Mouse (Mus musculus): ENCODE data around the gene Aox1. TPM values are rescaled to one million over a fixed set of nuclear protein-coding genes. Genes with fewer than 3 reads are reported as not detected.

Gene Aox1
- 0.39 and 0.59 TPM in 2 replicates for polyA plus RNA-seq (2021; fragmentation: Nextera tagmentation)
- long read RNA-seq, experiment 1, full-length matches to known transcripts, result 1 of 2 reads
- long read RNA-seq, experiment 1, partial matches to known transcripts, result 1 of 2 reads
- long read RNA-seq, experiment 1, other reads (novel, unspliced or antisense), result 0 of 2 reads
- long read RNA-seq, experiment 2, partial matches to known transcripts, result 1 of 1 reads
- long read RNA-seq, experiment 2, other reads (novel, unspliced or antisense), result 0 of 1 reads

DNA sequence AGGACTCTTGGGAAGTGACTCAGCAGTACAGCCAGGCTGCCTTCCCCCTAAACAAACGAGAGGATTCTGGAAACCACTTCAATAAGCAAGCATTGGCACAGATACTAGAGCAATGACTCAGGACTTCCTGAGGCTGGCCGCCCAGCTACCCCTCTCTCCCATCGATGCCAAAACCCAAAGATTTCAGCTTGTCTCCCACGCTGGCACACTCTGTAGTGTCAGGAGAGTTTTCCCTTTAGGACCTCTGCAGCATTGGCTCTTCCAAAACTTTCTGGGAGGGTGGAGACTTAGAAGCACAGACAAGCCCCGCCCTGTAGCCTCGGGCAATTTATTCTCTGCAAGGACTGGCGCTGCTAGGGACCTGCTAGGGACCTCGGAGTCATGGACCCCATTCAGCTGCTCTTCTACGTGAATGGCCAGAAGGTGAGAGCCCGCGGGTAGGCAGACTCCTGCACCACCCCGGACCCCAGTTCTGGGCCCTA, at the start of gene Aox1:
Aox1 (plus strand) TSS at position 296 of the 482 bp plus-strand sequence.

DNA sequence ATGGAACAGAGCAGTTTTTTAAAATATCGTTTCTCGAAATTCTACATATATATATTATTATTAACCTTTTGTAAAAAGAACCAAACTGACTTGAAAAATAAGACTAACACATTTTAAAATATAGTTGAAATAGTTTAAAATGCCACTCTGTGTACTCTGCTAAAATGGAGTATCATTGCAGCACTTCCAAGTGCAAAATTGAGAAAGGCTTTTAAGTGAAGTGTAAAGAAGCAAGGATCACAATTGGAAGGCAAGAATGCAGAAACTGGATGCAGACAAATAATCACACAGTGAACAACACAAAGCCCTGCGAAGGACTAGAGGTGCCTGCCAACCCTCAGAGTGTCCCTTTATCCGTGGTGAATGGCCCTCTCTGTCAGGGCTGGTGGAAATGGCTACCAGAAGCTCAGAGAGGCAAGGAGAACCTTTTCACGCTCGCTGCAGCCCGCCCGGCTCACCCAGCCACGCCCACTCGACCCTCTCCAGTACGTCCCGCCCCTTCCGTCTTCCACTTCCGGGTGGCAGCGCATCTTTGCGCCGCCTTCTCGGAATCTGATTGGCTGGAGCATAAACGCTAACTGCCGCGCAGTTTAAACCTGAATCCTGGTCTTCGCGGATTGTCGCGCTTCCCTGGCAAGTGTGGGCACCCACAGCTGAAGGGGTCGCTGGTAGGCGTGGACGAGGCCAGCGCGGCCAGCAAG, 34.1 kb upstream of the Aox1 start, which contains the start of gene Sgo2a:
Sgo2a (plus strand) TSS at position 540 of the 701 bp plus-strand sequence.

DNA sequence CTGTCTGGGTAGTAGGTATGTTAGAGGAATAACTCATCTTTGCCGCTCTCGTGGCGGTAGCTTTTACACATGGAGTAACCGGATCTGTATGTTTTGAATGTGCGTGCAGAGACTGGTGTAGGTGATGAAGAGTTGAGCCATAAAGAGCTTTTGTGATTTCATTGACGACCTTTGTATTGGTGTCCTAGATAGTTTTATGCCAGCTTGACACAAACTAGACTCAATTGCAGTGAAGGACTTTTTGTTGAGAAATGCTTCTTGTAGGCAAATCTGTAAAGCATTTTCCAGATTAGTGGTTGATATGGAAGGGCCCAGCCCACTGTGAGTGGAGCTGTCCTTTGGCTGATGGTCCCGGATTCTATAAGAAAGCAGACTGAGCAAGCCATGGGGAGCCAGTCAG, 10.9 kb upstream of the Aox1 start, which contains the start of gene Kctd18:
Kctd18 (minus strand) TSS at position 101 of the 400 bp plus-strand sequence.

DNA sequence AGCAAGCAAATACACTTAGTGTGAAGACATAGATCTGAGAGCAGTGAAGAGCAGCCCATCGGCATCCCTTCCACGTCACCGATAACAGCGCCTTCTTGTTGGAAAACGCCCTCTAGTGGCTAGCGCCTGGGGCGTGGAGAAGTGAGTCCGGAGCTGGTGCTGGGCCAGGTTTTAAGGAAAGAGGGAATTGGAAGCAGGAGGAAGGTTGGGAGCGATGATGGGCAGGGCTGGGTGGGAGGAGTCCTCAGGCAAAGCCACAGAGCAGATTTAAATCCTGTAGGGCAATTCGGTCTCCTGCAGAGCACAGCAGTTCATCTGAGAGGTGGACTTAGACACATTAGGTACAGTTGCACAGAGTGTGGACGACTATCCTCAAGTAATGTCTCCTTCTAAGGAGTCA, 83.1 kb downstream of the Aox1 start, which contains the start of gene Aox3:
Aox3 (plus strand) TSS at position 251 of the 400 bp plus-strand sequence.

Other genes with a start within 250 kb of the Aox1 start
- 0.50 and 0.54 TPM in 2 replicates for gene Sgo2a, start 34.0 kb upstream of the Aox1 start, polyA plus RNA-seq (2021; fragmentation: Nextera tagmentation)
- 6.4 and 6.7 TPM in 2 replicates for gene Kctd18, start 11.0 kb upstream of the Aox1 start, polyA plus RNA-seq (2021; fragmentation: Nextera tagmentation)
- gene Aox3, start 83.2 kb downstream of the Aox1 start, polyA plus RNA-seq (2021; fragmentation: Nextera tagmentation), result 0.47 and 0.67 TPM in 2 replicates
- 0.15 and 0.34 TPM in 2 replicates for gene Aox4, start 180.5 kb downstream of the Aox1 start, polyA plus RNA-seq (2021; fragmentation: Nextera tagmentation)
- gene Aox2, start 248.4 kb downstream of the Aox1 start, polyA plus RNA-seq (2021; fragmentation: Nextera tagmentation), result not detected in 2 replicates

Measured in left cerebral cortex, adult 6 months (tissue).